Mouse (Mus musculus): ENCODE measurements around the gene Gm20388.
"Not testable (repeated sequence)": the region's sequence is repeated elsewhere in the genome, so short reads cannot be mapped to it uniquely, and the experiment has no call there.

Gm20388 gene

DNA sequence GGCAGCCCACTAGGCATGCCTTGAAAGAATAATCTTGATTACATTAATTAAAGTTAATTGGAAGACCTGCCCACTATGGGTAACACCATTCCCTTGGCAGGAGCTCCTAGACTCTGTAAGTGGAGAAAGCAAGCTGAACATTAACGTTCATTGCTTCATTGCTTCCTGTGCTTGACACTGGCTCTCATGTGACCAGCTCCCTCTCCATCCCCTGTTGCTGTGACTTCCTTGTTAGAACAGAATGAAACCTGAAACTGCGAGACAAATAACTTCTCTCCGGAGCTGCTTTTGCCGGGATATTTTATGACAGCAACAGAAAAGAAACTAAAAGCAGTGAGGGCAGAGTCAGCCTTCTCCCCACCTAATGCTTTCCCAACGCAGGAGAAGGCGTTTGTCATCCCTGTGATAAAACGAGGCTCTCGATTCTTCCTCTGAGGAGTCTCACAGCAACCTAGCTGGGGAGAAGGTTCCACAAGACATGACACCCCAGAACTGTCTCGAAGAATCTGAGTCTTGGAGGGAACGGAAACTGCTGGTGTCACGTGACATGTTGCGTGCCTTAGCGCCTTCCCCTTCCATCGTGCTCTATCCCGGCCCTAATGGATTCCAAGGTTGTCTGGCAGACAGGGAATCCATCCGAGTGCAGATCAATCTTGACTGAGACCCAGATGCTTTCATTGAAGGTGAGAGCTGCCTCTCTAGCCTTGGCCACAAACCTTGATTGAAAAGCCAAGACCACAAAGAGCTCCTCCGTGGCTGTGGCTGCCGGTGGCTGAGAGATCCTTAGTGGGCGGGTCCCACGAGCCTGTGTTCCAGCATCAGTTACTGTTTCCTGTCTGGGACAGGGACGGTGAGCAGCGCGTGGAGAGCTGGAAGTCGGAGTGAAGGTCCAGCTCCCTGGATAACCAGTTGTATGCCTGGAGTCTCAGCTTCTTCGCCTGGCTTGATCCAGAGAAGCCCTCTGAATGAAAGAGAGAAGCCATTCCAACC, 2654.0 kb downstream of the Gm20388 start:
- no peak for DNase-seq (ENCODE audit: low spot score in 2 of 2)

DNA sequence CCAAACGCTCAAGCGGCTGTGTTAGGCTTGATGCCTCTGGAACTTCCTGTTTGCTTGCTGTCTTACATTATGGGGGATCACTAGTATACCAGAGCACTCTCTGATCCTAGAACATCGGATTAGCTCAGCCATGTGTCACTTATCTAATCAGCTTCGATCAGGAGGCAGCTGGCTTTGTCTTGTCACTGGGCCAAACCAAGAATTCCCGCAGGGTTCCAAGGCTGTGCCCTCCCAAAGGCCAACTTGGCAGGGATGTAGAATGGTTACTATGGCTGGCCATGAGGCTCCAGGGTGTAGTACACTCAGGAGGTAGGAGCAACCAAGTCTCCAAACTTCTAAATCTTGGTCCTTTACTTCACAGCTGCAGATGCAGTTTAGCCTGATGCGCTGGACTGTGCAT, 2656.1 kb downstream of the Gm20388 start:
- no peak for DNase-seq (ENCODE audit: low spot score in 2 of 2)

DNA sequence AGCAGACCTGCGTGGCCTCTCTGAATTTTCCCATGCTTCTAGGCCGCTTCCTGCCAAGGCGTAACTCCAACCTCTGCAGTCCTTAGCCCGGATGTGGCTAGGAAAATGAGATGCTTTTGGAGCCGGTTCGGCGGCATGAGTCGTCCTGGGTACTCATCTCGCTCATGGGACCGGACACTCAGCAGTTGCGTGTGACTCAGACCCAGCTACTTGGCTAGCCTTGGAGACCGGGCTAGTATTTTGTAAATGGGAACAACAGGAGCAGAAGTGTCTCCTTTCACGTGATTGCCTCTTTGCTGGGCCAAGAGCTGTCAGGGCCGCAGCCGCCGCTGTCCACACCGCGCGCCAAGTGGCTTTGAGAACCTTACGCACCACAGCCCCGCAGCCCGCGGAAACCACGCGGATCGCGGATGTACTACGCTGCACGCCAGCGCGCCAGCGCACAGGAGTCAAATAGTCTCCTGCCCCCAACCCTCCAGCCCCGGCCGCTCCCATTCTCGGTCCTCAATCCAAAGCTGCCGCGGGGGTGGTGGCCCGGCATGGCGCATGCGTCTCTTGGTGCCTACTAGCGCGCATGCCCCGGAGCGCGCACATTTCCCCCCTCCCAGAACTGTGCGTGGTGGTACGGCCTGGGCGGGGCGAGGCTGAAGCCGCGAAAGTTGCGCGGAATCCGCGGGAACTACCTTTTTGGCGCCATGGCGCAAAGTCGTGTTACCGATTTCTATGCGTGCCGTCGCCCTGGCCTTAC, 2656.9 kb downstream of the Gm20388 start, which contains the start of gene Cdt1:
TSS of gene Cdt1 (plus strand) at position 655 of the 748 bp plus-strand sequence.
- peak; percentile 93 for DNase-seq (ENCODE audit: low spot score in 2 of 2)

DNA sequence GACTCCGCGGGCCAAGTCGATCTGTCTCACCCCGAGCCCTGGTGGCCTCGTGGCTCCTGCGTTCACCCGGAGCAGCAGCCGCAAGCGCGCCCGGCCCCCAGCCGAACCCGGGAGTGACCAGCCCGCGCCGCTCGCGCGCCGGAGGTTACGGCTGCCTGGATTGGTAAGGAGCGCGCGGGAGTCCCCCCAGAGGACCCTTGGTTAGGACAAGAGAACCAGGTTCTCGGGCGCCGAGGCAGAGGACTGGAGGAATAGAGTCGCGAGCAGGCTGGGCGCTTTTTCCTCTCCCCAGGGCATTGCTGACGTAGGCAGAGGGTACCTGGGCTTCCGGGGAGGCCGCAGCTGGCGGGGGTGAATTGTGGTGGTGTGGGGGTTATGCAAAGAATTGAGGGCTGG, 2657.5 kb downstream of the Gm20388 start:
- DNase-seq (ENCODE audit: low spot score in 2 of 2), result peak; percentile 62 to 74

DNA sequence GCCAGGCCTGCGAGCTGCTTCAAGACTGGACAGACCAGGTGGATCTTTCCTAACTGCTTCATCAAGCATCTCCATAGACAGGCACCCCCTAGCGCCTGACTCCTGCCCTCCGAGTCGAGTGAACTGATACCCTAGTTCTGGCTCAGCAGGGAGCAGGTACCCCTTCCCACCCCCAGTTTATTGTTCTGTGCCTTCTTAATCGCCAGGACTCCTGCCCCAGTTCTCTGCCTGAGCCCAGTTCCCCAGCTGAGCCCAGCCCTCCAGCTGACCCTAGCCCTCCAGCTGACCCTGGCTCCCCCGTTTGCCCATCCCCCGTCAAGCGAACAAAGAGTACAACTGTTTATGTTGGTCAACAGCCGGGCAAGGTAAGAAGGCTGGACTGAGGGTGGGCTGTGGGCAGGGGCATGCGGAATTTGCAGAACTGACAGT, 2658.3 kb downstream of the Gm20388 start:
- DNase-seq (ENCODE audit: low spot score in 2 of 2), result peak in 1 of 2 experiments; percentile 28

DNA sequence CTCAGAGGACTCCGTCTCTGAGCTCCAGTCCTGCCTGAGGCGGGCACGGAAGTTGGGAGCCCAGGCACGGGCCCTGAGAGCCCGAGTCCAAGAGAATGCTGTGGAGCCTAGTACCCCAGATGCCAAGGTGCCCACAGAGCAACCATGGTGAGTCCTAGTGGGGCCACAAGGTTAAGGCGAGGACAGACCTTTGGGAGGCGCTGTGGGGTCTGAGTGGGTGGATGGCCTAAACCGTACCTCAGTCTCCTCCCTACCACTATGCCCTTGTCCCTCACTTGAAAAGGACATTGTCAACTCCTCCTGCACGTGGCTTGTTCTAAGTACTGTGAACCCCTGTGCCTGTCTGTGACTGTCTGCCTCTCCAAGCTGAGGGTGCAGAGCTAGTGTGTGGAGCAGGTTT, 2658.7 kb downstream of the Gm20388 start:
- no peak for DNase-seq (ENCODE audit: low spot score in 2 of 2)

DNA sequence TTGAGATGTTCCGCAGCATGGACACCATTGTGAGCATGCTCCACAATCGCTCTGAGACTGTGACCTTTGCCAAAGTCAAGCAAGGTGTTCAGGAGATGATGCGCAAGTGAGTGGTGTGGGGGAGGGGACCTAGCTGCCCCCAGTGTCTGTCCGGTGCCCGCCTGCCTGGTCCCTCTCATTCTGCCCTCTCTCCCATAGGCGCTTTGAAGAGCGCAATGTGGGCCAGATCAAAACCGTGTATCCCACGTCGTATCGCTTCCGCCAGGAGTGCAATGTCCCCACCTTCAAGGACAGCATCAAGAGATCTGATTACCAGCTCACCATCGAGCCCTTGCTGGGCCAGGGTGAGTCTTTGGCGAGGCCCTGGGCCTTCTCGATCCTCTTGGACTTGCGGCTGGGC, 2659.4 kb downstream of the Gm20388 start:
- DNase-seq (ENCODE audit: low spot score in 2 of 2), result no peak

DNA sequence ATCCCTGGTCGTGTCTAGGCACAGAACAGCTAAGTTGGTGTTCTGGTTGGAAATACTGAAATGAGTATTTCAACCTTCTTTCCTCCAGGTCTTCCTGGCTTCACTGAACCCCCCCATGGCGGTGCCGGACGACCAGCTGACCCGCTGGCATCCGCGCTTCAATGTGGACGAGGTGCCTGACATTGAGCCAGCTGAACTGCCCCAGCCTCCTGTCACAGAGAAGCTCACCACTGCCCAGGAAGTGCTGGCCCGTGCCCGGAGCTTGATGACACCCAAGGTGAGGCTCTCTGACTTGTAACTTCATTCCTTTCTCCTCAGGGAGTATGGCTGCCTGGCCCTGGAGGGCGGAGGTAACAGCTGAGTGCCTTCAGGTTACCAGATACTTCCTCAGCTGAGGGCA, 2660.5 kb downstream of the Gm20388 start:
- no peak for DNase-seq (ENCODE audit: low spot score in 2 of 2)

DNA sequence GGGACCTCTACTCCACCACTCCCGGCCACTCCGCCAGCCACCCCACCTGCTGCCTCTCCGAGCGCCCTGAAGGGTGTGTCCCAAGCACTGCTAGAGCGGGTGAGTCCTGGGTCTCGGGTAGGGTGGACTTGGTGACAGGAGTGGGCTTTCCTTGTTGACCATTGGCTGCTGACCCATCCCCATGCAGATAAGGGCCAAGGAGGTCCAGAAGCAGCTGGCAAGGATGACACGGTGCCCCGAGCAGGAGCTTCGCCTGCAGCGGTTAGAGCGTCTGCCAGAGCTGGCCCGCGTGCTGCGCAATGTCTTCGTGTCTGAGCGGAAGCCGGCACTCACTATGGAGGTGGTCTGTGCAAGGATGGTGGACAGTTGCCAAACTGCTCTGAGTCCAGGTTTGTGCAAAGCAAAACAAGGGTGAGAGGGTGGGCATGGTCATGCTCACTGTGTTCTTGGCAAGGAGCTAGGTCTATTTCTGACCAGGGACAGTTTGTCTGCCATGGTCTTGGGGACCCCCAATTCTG, 2661.2 kb downstream of the Gm20388 start:
- DNase-seq (ENCODE audit: low spot score in 2 of 2), result no peak

DNA sequence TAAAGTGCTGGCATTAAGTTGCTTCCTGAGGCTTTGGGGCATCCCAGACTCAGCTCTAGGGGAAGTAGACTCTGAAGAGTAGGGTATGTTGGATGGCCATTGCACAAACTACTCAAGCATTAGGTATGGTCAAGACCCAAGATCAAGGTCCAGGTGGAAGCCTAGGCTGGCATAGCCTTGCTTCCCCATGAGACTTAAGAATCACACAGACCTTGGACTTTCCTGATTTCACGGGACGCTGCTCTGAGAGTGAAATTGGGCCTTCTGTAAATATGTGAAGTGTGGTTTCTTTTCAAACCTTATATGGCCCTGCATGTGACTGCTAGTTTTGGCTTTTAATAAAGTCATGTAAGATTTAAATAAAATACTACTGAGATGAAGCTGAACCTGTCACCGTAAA, 2662.1 kb downstream of the Gm20388 start:
- no peak for DNase-seq (ENCODE audit: low spot score in 2 of 2)

DNA sequence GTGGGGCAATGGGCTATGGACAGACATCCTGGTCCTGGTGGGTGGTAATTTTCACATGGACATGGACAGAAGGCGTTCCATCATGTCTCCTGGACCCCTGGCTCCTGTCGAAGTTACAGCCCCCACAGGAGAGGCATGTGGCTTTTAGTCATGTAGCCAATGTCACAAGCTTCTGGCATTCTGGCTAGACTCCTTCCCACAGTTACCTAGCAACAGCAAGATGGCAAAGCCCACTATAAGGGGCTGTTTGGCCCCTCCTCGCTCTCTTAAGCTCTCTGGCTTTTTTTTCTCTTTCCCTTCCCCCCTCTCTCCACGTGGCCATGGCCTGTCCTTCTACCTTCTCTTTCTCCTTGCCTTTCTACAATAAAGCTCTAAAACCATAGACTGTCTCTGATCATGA, 2662.5 kb downstream of the Gm20388 start:
- DNase-seq (ENCODE audit: low spot score in 2 of 2), result not testable (repeated sequence)

DNA sequence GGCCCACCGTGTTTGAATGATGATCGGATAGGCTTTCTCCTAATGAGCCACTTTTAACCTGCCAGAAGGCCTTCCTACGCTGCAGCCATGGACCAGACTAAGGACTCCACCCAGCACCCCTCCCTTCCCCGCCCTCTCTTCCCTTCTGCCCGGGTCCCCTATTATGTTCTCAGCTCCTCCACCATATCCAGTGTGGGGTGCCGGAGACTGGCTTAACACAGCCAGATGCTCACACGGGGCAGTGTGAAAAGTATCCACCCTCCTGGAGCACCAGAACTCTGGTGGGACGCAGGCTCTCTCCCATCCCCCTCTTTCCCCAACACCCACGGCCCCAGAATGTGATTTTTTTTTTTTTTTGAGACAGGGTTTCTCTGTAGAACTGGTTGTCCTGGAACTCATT, 2662.9 kb downstream of the Gm20388 start:
- no peak for DNase-seq (ENCODE audit: low spot score in 2 of 2)

DNA sequence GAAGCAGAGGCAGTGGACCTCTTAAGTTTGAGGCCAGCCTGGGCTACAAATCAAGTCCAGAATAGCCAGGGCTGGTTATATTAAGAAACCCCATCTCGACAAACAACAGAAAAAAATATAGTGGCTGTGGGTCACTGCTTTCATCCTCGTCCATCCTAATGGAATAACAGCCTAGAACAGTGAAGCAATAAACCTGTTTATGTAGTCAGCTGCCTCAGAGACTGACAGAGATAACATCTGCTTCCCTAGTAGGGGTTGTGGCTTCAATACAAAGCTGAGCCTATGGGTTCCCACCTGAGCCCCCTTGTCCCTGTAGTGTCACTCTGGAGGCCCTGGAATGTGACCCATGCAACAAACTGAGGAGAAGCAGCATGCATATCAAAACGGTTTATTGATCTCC, 2663.6 kb downstream of the Gm20388 start:
- no peak for DNase-seq (ENCODE audit: low spot score in 2 of 2)

DNA sequence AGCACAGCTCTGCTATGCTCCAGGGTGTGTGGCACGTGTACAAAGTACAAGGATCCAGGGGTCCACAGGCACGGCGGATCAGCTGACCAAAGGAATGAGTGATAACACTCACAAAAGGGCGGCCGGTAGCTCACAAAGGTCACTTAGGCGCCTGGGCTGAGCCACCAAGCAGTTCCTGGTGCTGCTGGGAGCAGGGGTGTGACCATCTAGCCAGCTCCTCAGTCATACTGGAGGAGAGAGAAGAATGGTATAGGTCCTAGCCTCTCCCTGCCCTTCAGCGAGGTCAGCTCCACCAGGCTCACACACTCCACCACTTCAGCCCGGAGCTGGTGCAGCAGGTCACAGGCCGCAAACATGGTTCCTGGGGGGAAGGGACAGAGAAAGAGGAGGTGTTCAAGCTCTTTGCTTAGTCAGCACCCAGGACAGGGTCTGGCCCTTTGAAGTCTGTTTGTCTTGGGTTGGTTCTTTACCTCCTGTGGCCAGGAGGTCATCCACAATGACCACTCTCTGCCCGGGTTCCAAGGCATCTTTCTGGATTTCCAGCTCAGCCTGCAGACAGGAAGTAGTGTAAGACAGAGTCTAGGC, 2664.1 kb downstream of the Gm20388 start:
- no peak for DNase-seq (ENCODE audit: low spot score in 2 of 2)

DNA sequence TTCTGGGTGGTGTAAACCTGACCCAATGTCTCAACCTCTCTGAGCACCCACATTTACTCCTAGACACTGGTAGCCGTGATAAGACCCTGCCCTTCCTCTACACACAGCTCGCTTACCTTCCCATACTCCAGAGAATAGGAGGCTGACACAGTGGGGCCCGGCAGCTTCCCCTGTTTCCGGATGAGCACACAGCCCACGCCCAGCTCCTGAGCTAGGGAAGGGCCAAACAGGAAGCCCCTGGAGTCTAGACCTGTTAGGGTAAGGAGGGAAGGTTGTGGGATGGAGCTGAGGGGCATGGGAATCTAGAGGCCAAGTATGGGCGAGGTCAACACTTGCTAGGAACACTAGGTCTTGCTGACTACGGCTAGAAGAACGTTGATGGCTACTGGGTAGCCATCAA, 2664.6 kb downstream of the Gm20388 start:
- no peak for DNase-seq (ENCODE audit: low spot score in 2 of 2)

DNA sequence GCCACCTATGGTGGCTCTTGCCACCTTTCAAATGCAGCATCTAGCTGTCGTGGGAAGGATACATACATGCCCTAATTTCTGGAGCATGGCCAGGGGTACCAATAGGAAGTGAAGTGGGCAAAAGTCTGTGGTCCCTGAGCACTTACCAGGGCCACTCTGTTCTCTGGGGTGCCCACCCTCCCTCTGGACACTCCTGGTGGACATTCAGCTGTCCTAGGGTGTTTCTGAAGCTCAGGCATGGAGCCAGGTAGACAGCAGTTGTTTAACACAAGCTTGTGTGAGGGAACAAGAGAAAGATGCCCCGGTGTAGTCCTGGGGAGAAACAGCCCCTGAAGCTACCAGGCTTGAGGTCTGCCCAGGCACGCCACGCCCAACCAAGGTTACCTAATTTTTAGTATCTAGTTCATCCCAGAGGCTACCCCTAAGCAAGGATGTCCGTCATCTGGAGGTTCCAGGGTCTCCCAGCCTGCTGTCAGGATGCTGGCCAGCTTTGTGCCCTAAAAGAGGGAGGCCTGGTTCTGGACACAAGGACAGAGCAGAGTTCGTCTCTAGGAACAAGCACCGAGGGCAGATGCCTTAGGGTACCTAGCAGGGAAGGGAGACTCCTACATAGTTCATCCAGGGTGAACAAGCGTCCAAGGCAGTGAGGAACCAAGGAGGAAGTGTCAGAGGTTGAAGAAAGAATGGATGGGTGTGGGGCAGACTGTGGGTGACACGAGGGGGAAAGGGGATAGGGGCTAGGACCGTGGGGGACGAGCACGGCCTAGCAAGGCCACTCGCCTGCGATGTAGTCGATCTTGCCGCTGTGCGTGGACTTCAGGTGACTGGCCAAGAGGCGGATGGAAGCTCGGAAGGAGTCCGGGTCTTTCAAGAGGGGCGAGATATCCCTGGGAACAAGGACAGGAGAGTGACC, 2665.3 kb downstream of the Gm20388 start:
- no peak for DNase-seq (ENCODE audit: low spot score in 2 of 2)

DNA sequence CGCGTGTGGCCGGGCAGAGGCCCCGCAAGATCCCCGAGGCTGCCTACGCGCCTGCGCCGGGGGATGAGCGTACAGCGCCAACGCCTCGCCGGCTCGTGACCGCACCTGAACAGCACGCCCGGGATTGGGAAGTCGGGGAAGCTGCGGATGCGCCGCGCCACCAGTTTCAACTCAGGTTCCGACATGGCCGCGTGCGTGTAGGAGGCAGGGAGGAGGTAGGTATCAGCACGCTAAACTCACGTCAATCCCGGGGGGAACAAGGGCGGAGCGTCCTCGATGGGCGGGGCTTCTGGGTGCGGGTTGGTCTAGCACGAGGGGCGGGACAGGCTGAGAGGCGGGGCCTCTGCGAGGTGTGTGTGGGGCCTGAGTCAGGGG, 2666.0 kb downstream of the Gm20388 start, which contains the start of gene Aprt:
TSS of gene Aprt (minus strand) at position 262 of the 375 bp plus-strand sequence.
- peak; percentile 91 for DNase-seq (ENCODE audit: low spot score in 2 of 2)

DNA sequence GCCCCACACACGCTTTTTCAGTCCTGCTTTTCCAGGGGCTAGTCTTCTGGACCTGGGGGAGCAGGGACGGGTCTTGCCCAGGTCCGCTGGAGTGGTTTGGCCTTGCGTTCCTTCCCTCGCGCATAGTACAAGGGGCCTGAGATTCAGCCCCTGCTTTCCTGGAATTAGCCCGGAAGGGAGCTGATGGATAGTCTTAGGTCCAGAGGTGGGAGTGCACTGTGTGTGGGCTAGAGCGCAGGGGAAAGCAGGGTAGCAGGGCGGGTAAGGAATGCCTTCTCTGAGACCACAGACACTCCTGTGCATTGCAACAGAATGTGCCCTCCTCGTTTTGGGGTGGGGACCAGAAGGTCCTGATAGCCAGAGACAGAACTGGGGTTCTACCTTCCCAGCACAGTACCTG, 2666.5 kb downstream of the Gm20388 start:
- no peak for DNase-seq (ENCODE audit: low spot score in 2 of 2)

DNA sequence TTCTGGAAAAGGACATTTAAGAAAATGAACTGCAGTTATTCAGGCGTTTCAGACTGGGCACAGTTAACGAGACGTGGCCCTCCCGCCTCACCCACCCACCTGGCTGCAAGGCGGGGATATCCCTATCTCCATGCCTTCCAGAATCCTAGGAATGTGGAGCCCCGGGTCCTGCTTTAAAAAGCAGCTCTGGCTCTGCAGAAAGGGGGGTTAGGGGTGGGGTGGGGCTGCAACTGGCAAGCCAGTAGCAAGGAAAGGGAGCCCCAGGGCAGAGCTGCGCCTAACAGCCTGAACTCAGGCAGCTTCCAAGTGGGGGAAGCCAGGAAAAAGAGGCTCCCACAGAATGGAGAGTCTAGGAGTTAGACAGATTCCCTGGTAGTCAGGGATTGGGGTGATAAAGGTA, 2668.6 kb downstream of the Gm20388 start:
- DNase-seq (ENCODE audit: low spot score in 2 of 2), result no peak

DNA sequence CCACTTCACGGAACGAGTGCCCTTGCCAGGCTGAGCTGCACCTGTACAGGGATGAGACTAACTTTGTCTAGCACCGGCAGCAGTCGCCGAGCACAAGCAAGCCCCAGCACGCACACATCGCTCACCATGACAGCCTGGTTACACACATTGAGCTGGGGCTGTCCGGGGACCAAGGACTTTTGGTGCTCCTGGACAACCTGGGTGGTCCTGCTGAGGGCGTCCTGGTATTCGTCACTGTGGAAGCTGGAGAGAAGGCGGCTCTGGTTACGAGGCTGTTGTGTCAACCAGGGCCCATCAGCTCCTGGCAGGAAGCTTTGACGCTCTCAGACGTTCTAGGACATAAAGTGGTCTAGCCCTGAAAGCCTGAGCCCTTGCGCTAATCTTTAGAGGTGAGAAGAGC, 2670.3 kb downstream of the Gm20388 start:
- no peak for DNase-seq (ENCODE audit: low spot score in 2 of 2)

DNA sequence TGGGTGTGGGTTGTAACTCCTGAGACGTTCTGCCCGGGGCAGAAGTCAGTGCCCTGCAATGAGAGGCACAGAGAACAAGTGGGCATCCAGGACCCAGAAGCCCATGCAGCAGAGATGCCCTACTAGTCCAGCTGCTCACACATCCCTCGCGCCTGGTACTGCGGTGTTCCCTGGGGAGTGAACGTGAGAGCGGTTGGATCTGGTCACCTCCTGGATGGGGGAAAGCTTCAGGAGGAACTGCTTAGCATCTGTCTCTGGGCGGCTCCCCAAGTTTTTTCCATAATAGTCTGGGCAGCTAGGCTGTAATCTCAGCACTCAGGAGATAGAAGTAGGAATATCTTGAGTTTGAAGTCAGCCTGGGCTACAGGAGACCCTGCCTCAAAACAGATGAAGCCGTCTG, 2674.3 kb downstream of the Gm20388 start:
- no peak for DNase-seq (ENCODE audit: low spot score in 2 of 2)
